Mouse (Mus musculus) MEL (cell line): ENCODE results near the gene Extl1. TPM values are rescaled to one million over a fixed set of nuclear protein-coding genes. Genes with fewer than 3 reads are reported as not detected.

Source experiments
- DNase-seq: peaks from one replicate; pipeline ENCODE4 v3.0.0; 2011; ENCODE audit warnings: low read depth, low spot score
- H3K27ac ChIP-seq: 2 replicates; pipeline ENCODE4 v1.5.1; 2012; ENCODE audit warnings: low read depth, mild to moderate bottlenecking, control low read depth, low read length, moderate library complexity; ENCODE audit not compliant: control insufficient read depth
- H3K27me3 ChIP-seq, 2 experiments: fragments of 150-350 bp in 1 of 2; sonication (generic) in 1 of 2; 2 replicates each; pipeline ENCODE4 v1.6.1; 2012; ENCODE audit warnings: low read length in 2 of 2, mild to moderate bottlenecking in 2 of 2, improper control_type of control experiment in 1 of 2, moderate library complexity in 1 of 2; ENCODE audit not compliant: insufficient read depth in 2 of 2, control insufficient read depth in 1 of 2
- H3K36me3 ChIP-seq, 2 experiments: 2 replicates each; pipeline ENCODE4 v1.6.1; 2012 to 2014; ENCODE audit warnings: low read length in 2 of 2, improper control_type of control experiment in 1 of 2, inconsistent platforms in 1 of 2, mild to moderate bottlenecking in 1 of 2; ENCODE audit not compliant: insufficient read depth in 2 of 2, control insufficient read depth in 1 of 2
- H3K4me1 ChIP-seq, 2 experiments: fragments of 150-350 bp in 1 of 2; sonication (generic) in 1 of 2; 2 replicates each; pipeline ENCODE4 v1.6.1; 2012; ENCODE audit warnings: low read length in 2 of 2, improper control_type of control experiment in 1 of 2, mild to moderate bottlenecking in 1 of 2; ENCODE audit not compliant: insufficient read depth in 2 of 2, control insufficient read depth in 1 of 2
- H3K4me3 ChIP-seq, 2 experiments: fragments of 150-350 bp in 1 of 2; sonication (generic) in 1 of 2; 2 replicates each; pipeline ENCODE4 v1.5.1; 2012; ENCODE audit warnings: low read depth in 2 of 2, low read length in 2 of 2, mild to moderate bottlenecking in 2 of 2, moderate library complexity in 2 of 2, control low read depth in 1 of 2, improper control_type of control experiment in 1 of 2; ENCODE audit not compliant: control insufficient read depth in 1 of 2, insufficient read depth in 1 of 2
- H3K79me2 ChIP-seq: 2 replicates; pipeline ENCODE4 v1.6.1; 2012; ENCODE audit warnings: mild to moderate bottlenecking, low read length, moderate library complexity; ENCODE audit not compliant: control insufficient read depth, poor library complexity, insufficient read depth
- H3K9ac ChIP-seq: 2 replicates; pipeline ENCODE4 v1.6.1; 2012; ENCODE audit warnings: low read depth, mild to moderate bottlenecking, control low read depth, low read length, moderate library complexity; ENCODE audit not compliant: control insufficient read depth, poor library complexity, severe bottlenecking
- H3K9me3 ChIP-seq: fragments of 150-350 bp; sonication (generic); replicated peaks from 2 replicates; pipeline ENCODE4 v1.6.1; 2012; ENCODE audit warnings: mild to moderate bottlenecking, low read length, improper control_type of control experiment, moderate library complexity; ENCODE audit not compliant: insufficient read depth
- CHD2 ChIP-seq: IDR thresholded peaks from 2 replicates; pipeline ENCODE4 v1.6.1; 2011; ENCODE audit warnings: low read length, improper control_type of control experiment
- CTCF ChIP-seq, 3 experiments: IDR thresholded peaks in 2 of 3; conservative IDR thresholded peaks in 1 of 3; 2 replicates each; pipeline ENCODE4 v1.5.1; 2011 to 2012; ENCODE audit warnings: low read length in 3 of 3, low read depth in 2 of 3, mild to moderate bottlenecking in 2 of 3, improper control_type of control experiment in 1 of 3, inconsistent platforms in 1 of 3, mixed read lengths in 1 of 3, moderate library complexity in 1 of 3; ENCODE audit not compliant: control insufficient read depth in 1 of 3, insufficient read depth in 1 of 3, poor library complexity in 1 of 3, severe bottlenecking in 1 of 3
- E2F4 ChIP-seq: IDR thresholded peaks from 2 replicates; pipeline ENCODE4 v1.6.1; 2011; ENCODE audit warnings: low read depth, low read length, improper control_type of control experiment, borderline replicate concordance
- ETS1 ChIP-seq: IDR thresholded peaks from 2 replicates; pipeline ENCODE4 v1.6.1; 2012; ENCODE audit warnings: low read depth, mild to moderate bottlenecking, inconsistent platforms, low read length, improper control_type of control experiment, moderate library complexity
- JUND ChIP-seq: IDR thresholded peaks from 2 replicates; pipeline ENCODE4 v1.6.1; 2011; ENCODE audit warnings: low read depth, mild to moderate bottlenecking, improper control_type of control experiment, low read length
- MAZ ChIP-seq: IDR thresholded peaks from 2 replicates; pipeline ENCODE4 v1.6.1; 2012; ENCODE audit warnings: low read depth, mild to moderate bottlenecking, inconsistent platforms, low read length, improper control_type of control experiment
- MEF2A ChIP-seq: IDR thresholded peaks from 2 replicates; pipeline ENCODE4 v1.6.1; 2014; ENCODE audit warnings: low read depth, mild to moderate bottlenecking, inconsistent platforms, low read length, improper control_type of control experiment; ENCODE audit not compliant: poor library complexity, insufficient replicate concordance, severe bottlenecking; ENCODE audit errors: extremely low read depth
- MYB ChIP-seq: IDR thresholded peaks from 2 replicates; pipeline ENCODE4 v1.6.1; 2011; ENCODE audit warnings: mild to moderate bottlenecking, low read depth, low read length, improper control_type of control experiment
- RAD21 ChIP-seq: IDR thresholded peaks from 2 replicates; pipeline ENCODE4 v1.6.1; 2011; ENCODE audit warnings: mild to moderate bottlenecking, low read depth, low read length, improper control_type of control experiment
- RCOR1 ChIP-seq: IDR thresholded peaks from 2 replicates; pipeline ENCODE4 v1.6.1; 2012; ENCODE audit warnings: low read depth, mild to moderate bottlenecking, inconsistent platforms, low read length, improper control_type of control experiment
- SIN3A ChIP-seq: IDR thresholded peaks from 2 replicates; pipeline ENCODE4 v1.6.1; 2012; ENCODE audit warnings: low read length, improper control_type of control experiment, inconsistent platforms
- SMC3 ChIP-seq: IDR thresholded peaks from 2 replicates; pipeline ENCODE4 v1.6.1; 2011; ENCODE audit warnings: low read depth, low read length, improper control_type of control experiment
- TCF12 ChIP-seq: IDR thresholded peaks from 2 replicates; pipeline ENCODE4 v1.6.1; 2014; ENCODE audit warnings: low read depth, mild to moderate bottlenecking, inconsistent platforms, low read length, improper control_type of control experiment, moderate library complexity
- USF1 ChIP-seq: IDR thresholded peaks from 2 replicates; pipeline ENCODE4 v1.6.1; 2014; ENCODE audit warnings: low read depth, mild to moderate bottlenecking, inconsistent platforms, low read length, improper control_type of control experiment, moderate library complexity
- ZC3H11A ChIP-seq: IDR thresholded peaks from 2 replicates; pipeline ENCODE4 v1.6.1; 2012; ENCODE audit warnings: low read depth, mild to moderate bottlenecking, inconsistent platforms, low read length, improper control_type of control experiment
- ZKSCAN1 ChIP-seq: IDR thresholded peaks from 2 replicates; pipeline ENCODE4 v1.6.1; 2012; ENCODE audit warnings: low read depth, mild to moderate bottlenecking, inconsistent platforms, low read length, improper control_type of control experiment, moderate library complexity
- ZMIZ1 ChIP-seq: IDR thresholded peaks from 2 replicates; pipeline ENCODE4 v1.6.1; 2012; ENCODE audit warnings: low read depth, mild to moderate bottlenecking, inconsistent platforms, low read length, improper control_type of control experiment, moderate library complexity
- ZNF384 ChIP-seq: IDR thresholded peaks from 2 replicates; pipeline ENCODE4 v1.6.1; 2012; ENCODE audit warnings: low read depth, mild to moderate bottlenecking, inconsistent platforms, low read length, improper control_type of control experiment
- polyA plus RNA-seq, 2 experiments: library from polyadenylated mRNA; stranded (reverse) in 1 of 2; unstranded in 1 of 2; fragments of >175 nt in 1 of 2; fragments of >200 nt in 1 of 2; gene quantifications; 2 replicates each; pipeline versions ENCODE4 v1.2.1 to v1.2.4; 2012; ENCODE audit warnings: low replicate concordance in 2 of 2, low read depth in 1 of 2; ENCODE audit not compliant: insufficient read length in 2 of 2, insufficient read depth in 1 of 2, missing spikeins in 1 of 2
- total RNA-seq: library from RNA; depleted of rRNA; stranded (reverse); fragments of 300-350 nt; gene quantifications from 2 replicates; pipeline ENCODE4 v1.2.3, GENCODE M21; 2012

Gene Extl1
- total and polyA plus RNA-seq, 3 experiments, result 0.04 to 0.33 TPM; not detected in 1

DNA sequence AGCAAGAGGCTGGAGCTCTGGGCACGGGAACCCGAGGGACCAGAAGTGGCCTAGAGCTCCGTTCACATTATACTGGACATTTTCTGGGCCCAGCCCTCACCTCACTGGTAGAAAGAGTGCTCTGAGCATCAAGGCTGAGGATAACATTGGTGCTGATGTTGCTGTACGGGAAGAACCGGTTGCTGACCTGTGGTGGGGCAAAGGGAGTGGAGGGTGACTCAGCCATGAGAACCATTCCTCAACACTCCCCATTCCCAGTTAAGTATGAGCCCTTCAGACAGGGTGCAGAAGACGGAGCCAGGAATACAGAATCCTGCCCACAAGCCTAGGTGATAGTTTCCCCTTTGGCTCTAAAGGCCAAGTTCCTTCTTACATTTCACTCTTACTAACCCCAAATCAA is 24.0 kb downstream of the Extl1 start:
- Histone ChIP-seq H3K9ac (no peak overlapping the region), H3K79me2 (no peaks in the 10 kb centered on the region), H3K27me3 (no peaks in the 10 kb centered on the region), H3K36me3 (no peaks in the 10 kb centered on the region; a peak in 1 of 4 replicates), H3K4me1 (peaks cover 0 to 12% of the 10 kb centered on the region in 2 experiments; a peak in 2 of 4 replicates), H3K4me3 (no peak overlapping the region), H3K9me3 (no peaks in the 10 kb centered on the region), H3K27ac (no peak overlapping the region)
- DNase-seq, result no peak
- TF ChIP-seq USF1, result no peak
- TF ChIP-seq MAZ, result no peak
- TF ChIP-seq ETS1, result no peak

DNA sequence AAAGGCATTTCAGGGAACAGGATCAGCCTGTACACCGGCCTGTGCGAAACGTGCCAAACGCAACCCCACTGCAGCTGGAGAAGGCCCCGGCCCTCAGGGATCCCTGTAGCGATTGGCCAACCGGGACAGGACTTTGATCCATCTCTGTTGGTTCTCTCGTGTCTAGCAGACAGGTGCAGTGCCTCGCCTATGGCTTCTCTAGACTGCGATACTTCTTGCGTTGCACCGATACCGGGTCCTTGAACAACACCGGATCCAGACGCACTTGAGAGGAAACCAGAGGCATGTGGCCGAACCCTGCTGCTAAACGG is 26.2 kb downstream of the Extl1 start:
- Histone ChIP-seq H3K27me3 (no peaks in the 10 kb centered on the region), H3K79me2 (no peaks in the 10 kb centered on the region), H3K4me1 (peaks cover 0 to 20% of the 10 kb centered on the region in 2 experiments; a peak in 2 of 4 replicates), H3K36me3 (peaks cover 0 to 4% of the 10 kb centered on the region in 2 experiments; a peak in 2 of 4 replicates), H3K4me3 (no peak overlapping the region), H3K9ac (no peak overlapping the region), H3K9me3 (no peaks in the 10 kb centered on the region), H3K27ac (no peak overlapping the region)
- no peak for DNase-seq
- TF ChIP-seq ZNF384, result no peak
- TF ChIP-seq TCF12, result no peak
- TF ChIP-seq ZKSCAN1, result no peak
- TF ChIP-seq JUND, result no peak
- TF ChIP-seq MEF2A, result no peak
- TF ChIP-seq RCOR1, result no peak

DNA sequence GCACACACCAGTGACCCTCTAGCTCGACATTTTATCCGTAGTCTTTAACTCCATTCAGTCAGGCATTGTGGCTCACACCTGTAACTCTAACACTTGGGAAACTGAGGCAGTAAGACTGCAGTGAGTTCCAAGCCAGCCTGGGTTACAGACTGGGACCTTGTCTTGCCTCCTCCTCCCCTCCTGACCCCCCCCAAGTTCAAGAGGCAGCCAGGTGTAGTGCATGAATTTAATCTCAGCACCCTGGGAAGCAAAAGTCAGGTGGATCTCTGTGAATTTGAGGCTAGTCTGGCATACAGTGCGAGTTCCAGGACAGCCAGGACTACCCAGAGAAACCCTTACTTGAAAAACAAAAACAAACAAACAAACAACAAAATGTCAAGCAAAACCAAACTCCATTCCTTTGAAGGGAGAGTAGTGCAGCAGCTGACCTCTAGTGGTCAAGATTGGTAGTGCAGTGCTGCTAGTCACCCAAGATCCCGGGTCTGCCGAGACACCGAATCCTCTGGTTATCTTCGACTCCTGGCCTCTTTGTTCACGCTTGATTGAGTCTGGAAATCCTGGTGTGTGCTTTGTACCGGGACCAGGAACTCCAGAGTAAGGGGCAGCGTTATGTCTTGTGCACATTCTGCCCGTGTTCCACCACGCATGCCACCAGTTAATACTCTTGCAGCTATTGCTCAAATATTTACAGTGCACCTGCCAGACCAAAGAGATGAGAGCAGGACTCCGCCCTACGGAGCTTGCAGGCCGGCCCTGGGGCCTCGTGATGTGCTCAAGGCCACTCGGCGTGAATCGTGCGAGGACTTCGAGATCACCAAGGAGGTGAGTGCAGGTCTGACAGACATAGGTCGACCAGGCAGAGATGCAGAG is 26.8 kb downstream of the Extl1 start:
- Histone ChIP-seq H3K9me3 (no peaks in the 10 kb centered on the region), H3K36me3 (peaks cover 0 to 4% of the 10 kb centered on the region in 2 experiments; a peak in 2 of 4 replicates), H3K27ac (no peak overlapping the region), H3K27me3 (no peaks in the 10 kb centered on the region), H3K79me2 (no peaks in the 10 kb centered on the region), H3K4me3 (no peak overlapping the region), H3K9ac (no peak overlapping the region), H3K4me1 (peaks cover 0 to 20% of the 10 kb centered on the region in 2 experiments; a peak in 2 of 4 replicates)
- TF ChIP-seq CHD2 (no peak), RAD21 (peak; percentile 64), SMC3 (peak; percentile 65), ZC3H11A (peak; percentile 44; the same call in 1 of the 2 replicates), SIN3A (no peak), E2F4 (no peak), ZMIZ1 (no peak), CTCF (IDR thresholded peaks at IDR 0.05 in 2 of 3, conservative IDR thresholded peaks at IDR 0.05 in 1 of 3; ENCODE audit: control insufficient read depth in 1 of 3, insufficient read depth in 1 of 3, low read depth in 2 of 3, low read length in 3 of 3, poor library complexity in 1 of 3, severe bottlenecking in 1 of 3) (peak; percentile 59 to 97 (median 78)), MYB (no peak)
- peak; percentile 64 for DNase-seq
